In the genomic region with DNA sequence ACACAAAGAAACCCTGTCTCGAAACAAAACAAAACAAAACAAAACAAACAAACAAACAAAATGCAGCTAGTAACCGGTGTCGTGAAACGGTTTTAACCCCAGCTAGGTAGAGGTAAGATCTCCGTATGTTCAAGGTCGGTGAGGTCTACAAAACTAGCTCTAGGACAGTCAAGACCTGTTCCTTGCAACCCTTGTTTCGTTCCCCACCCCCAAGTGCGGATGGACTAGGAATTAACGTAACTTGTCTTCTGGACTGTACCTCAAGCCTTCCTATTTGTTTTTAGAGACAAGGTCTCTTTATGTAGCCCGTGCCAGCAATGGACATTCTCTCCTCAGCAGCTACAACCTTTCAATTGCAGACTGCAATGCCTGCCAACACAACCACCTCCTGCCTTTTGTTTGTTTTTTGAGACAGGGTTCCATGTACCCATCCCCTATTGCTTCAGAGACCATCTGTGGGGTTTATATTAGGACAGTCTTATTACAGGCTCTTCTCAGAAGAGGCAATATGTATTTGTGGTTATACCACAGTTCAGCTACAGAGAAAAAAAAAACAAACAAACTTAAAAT, we compare ENCODE assay signal across 10 mouse cellular contexts. TPM values are rescaled to one million over a fixed set of nuclear protein-coding genes. Genes with fewer than 3 reads are reported as not detected.
DNase-seq lines count a peak whose midpoint lies in the region; ATAC-seq and TF ChIP-seq lines count a peak whose summit lies in the region.
"Had no signal": no experiment of that assay in that cellular context is flagged by ENCODE, and none has a peak within 500 bp of the region (broad histone marks: within the 10 kb centered on the region; RNA-seq: fewer than 3 reads in every experiment).

No protein-coding gene starts in this region.

- TF ChIP-seq CTCF in spleen, adult 2 months (IDR thresholded peaks at IDR 0.05; ENCODE audit: extremely low read depth, insufficient read depth, insufficient read length, insufficient replicate concordance), result no peak

- no peak for TF ChIP-seq POLR2A in spleen, adult 2 months (IDR thresholded peaks at IDR 0.05; ENCODE audit: low read depth, low read length)

- no peak overlapping the region for H3K4me3 ChIP-seq in heart, embryonic 12.5 days
- no peak overlapping the region; the same call in 1 of the 2 replicates for H3K4me3 ChIP-seq in spleen, adult 2 months (ENCODE audit: extremely low read depth, insufficient read depth, insufficient read length)
- H3K4me3 ChIP-seq in limb, embryonic 11.5 days (ENCODE audit: low read depth, low read length), result no peak overlapping the region

- H3K36me3 ChIP-seq in heart, embryonic 12.5 days, result no peaks in the 10 kb centered on the region
- no peaks in the 10 kb centered on the region for H3K36me3 ChIP-seq in spleen, adult 2 months (ENCODE audit: control insufficient read depth, insufficient read depth, low read length)
- H3K36me3 ChIP-seq in limb, embryonic 11.5 days (ENCODE audit: control insufficient read depth, insufficient read depth, low read length), result no peaks in the 10 kb centered on the region

- H3K4me1 ChIP-seq in heart, embryonic 12.5 days (replicated peaks), result peaks cover 23% of the 10 kb centered on the region
- peaks cover 8% of the 10 kb centered on the region; the same call in 1 of the 2 replicates for H3K4me1 ChIP-seq in spleen, adult 2 months (ENCODE audit: control insufficient read depth, insufficient read depth, insufficient read length)
- H3K4me1 ChIP-seq in limb, embryonic 11.5 days (ENCODE audit: control insufficient read depth, insufficient read depth, low read length), result peaks cover 8% of the 10 kb centered on the region

- ATAC-seq in heart, embryonic 12.5 days (ENCODE audit: insufficient number of reproducible peaks, low FRiP score), result no peak
- ATAC-seq in limb, embryonic 11.5 days (ENCODE audit: insufficient number of reproducible peaks, low FRiP score, low TSS enrichment, low read depth), result no peak
- ATAC-seq in monocyte, adult 5-6 weeks (replicated peaks; ENCODE audit: insufficient number of reproducible peaks, low FRiP score, low TSS enrichment, poor library complexity, severe bottlenecking), result no peak

- H3K9me3 ChIP-seq in heart, embryonic 12.5 days (replicated peaks), result no peaks in the 10 kb centered on the region
- no peaks in the 10 kb centered on the region for H3K9me3 ChIP-seq in limb, embryonic 11.5 days (ENCODE audit: control insufficient read depth, low read length)

- H3K9ac ChIP-seq in heart, embryonic 12.5 days, result no peak overlapping the region
- H3K9ac ChIP-seq in limb, embryonic 11.5 days (ENCODE audit: low read length), result no peak overlapping the region

- H3K27me3 ChIP-seq in heart, embryonic 12.5 days (replicated peaks), result no peaks in the 10 kb centered on the region
- H3K27me3 ChIP-seq in spleen, adult 2 months (ENCODE audit: control insufficient read depth, insufficient read depth, low read length), result no peaks in the 10 kb centered on the region
- H3K27me3 ChIP-seq in limb, embryonic 11.5 days (ENCODE audit: control insufficient read depth, insufficient read depth, low read length), result no peaks in the 10 kb centered on the region

- H3K27ac ChIP-seq in heart, embryonic 12.5 days (ENCODE audit: poor library complexity, severe bottlenecking), result peak overlapping the region; percentile 92; the same call in 1 of the 2 replicates
- peak overlapping the region; percentile 97 for H3K27ac ChIP-seq in spleen, adult 2 months (ENCODE audit: insufficient read depth, low read length)
- peak overlapping the region; percentile 76 for H3K27ac ChIP-seq in limb, embryonic 11.5 days (replicated peaks; ENCODE audit: low read depth, low read length)
- H3K27ac ChIP-seq: hindbrain, embryonic 14.5 days had no signal

- WGBS in heart, embryonic 12.5 days, result 74% methylated on average over 10 of the region's 10 CpGs
- 89% methylated on average over 10 of the region's 10 CpGs for WGBS in spleen, adult 2 months
- WGBS in limb, embryonic 11.5 days, result 85% methylated on average over 10 of the region's 10 CpGs

- peak overlapping the region; percentile 72; the same call in 1 of the 2 replicates for H3K4me2 ChIP-seq in heart, embryonic 12.5 days
- H3K4me2 ChIP-seq in limb, embryonic 11.5 days (ENCODE audit: low read depth, severe bottlenecking), result no peak overlapping the region

- no peak for DNase-seq in heart, adult 8-10 months (ENCODE audit: low spot score)
- no peak for DNase-seq in spleen, adult 2 months (ENCODE audit: low read depth in 1 of 2, low spot score in 2 of 2)
- no peak for DNase-seq in spleen, postnatal 10 days (ENCODE audit: low spot score in 2 of 2)
- DNase-seq in limb, embryonic 11.5 days (ENCODE audit: low spot score), result no peak
- no peak for DNase-seq in frontal cortex, postnatal 36 days (ENCODE audit: low spot score in 2 of 2)
- no peak for DNase-seq in frontal cortex, postnatal 10 days (ENCODE audit: low spot score in 2 of 2)
- DNase-seq: lung, adult 18-20 months had no signal

RNA-seq across cellular contexts. Expression of a gene that starts 5.4 kb away (rescaled TPM):
- polyA plus RNA-seq in heart, embryonic 12.5 days (2016; fragmentation: Nextera tagmentation; extraction: Ambion mirVana), result 6.9 and 7.3 TPM in 2 replicates
- total RNA-seq in heart, adult 8-10 months (2022), result 10 to 100 TPM; 31.8 to 43.8 (median 38.7) TPM
- 19.6 and 22.7 TPM in 2 replicates for polyA plus RNA-seq in spleen, adult 2 months (2012; rRNA removed)
- 11.8 and 13.3 TPM in 2 replicates for polyA plus RNA-seq in limb, embryonic 11.5 days (2014; fragmentation: Nextera tagmentation; extraction: Ambion mirVana)
- 66.1 to 99.7 TPM (median 74.8 TPM) in 3 replicates for total RNA-seq in monocyte, adult 5-6 weeks (2017)

RNA-seq across cellular contexts. Expression of a gene that starts 33.6 kb away (rescaled TPM):
- polyA plus RNA-seq in heart, embryonic 12.5 days (2016; fragmentation: Nextera tagmentation; extraction: Ambion mirVana), result 0.34 and 0.58 TPM in 2 replicates
- total RNA-seq in heart, adult 8-10 months (2022), result not detected
- not detected in 2 replicates for polyA plus RNA-seq in spleen, adult 2 months (2012; rRNA removed)
- polyA plus RNA-seq in limb, embryonic 11.5 days (2014; fragmentation: Nextera tagmentation; extraction: Ambion mirVana), result 1.7 and 2.3 TPM in 2 replicates
- not detected in 3 replicates for total RNA-seq in monocyte, adult 5-6 weeks (2017)

RNA-seq across cellular contexts. Expression of a gene that starts 44.6 kb away (rescaled TPM):
- polyA plus RNA-seq in heart, embryonic 12.5 days (2016; fragmentation: Nextera tagmentation; extraction: Ambion mirVana), result 0.38 and 0.71 TPM in 2 replicates
- total RNA-seq in heart, adult 8-10 months (2022), result under 1 TPM; 0.19 to 1.00 (median 0.63) TPM
- 0.56 and 0.66 TPM in 2 replicates for polyA plus RNA-seq in spleen, adult 2 months (2012; rRNA removed)
- polyA plus RNA-seq in limb, embryonic 11.5 days (2014; fragmentation: Nextera tagmentation; extraction: Ambion mirVana), result not detected in 2 replicates
- 0.86 TPM in 1 of 3 replicates, not detected in the others for total RNA-seq in monocyte, adult 5-6 weeks (2017)

RNA-seq across cellular contexts. Expression of a gene that starts 50.0 kb away (rescaled TPM):
- polyA plus RNA-seq in heart, embryonic 12.5 days (2016; fragmentation: Nextera tagmentation; extraction: Ambion mirVana), result 53.8 and 55.8 TPM in 2 replicates
- 10 to 100 TPM in 3 of 4 experiments, 1 to 10 TPM in 1; 9.8 to 15.0 (median 12.5) TPM for total RNA-seq in heart, adult 8-10 months (2022)
- polyA plus RNA-seq in spleen, adult 2 months (2012; rRNA removed), result 51.9 and 55.8 TPM in 2 replicates
- 115 and 116 TPM in 2 replicates for polyA plus RNA-seq in limb, embryonic 11.5 days (2014; fragmentation: Nextera tagmentation; extraction: Ambion mirVana)
- 16.5 to 50.9 TPM (median 46.2 TPM) in 3 replicates for total RNA-seq in monocyte, adult 5-6 weeks (2017)

RNA-seq across cellular contexts. Expression of a gene that starts 58.3 kb away (rescaled TPM):
- 116 and 119 TPM in 2 replicates for polyA plus RNA-seq in heart, embryonic 12.5 days (2016; fragmentation: Nextera tagmentation; extraction: Ambion mirVana)
- 10 to 100 TPM; 18.7 to 25.3 (median 22.0) TPM for total RNA-seq in heart, adult 8-10 months (2022)
- polyA plus RNA-seq in spleen, adult 2 months (2012; rRNA removed), result 170 and 215 TPM in 2 replicates
- polyA plus RNA-seq in limb, embryonic 11.5 days (2014; fragmentation: Nextera tagmentation; extraction: Ambion mirVana), result 79.5 and 80.9 TPM in 2 replicates
- total RNA-seq in monocyte, adult 5-6 weeks (2017), result 233 to 280 TPM (median 259 TPM) in 3 replicates
